Mouse (Mus musculus) central nervous system, embryonic 18 days (tissue): ENCODE data around the gene Vmn1r168. TPM values are rescaled to one million over a fixed set of nuclear protein-coding genes. Genes with fewer than 3 reads are reported as not detected.

Experiments
- polyA plus RNA-seq: library from polyadenylated mRNA; depleted of rRNA; stranded (reverse); fragments of >200 nt; gene quantifications from 2 replicates; pipeline ENCODE4 v1.2.3, GENCODE M21; 2012; rRNA removed

Gene Vmn1r168
- not detected in 2 replicates for polyA plus RNA-seq

DNA sequence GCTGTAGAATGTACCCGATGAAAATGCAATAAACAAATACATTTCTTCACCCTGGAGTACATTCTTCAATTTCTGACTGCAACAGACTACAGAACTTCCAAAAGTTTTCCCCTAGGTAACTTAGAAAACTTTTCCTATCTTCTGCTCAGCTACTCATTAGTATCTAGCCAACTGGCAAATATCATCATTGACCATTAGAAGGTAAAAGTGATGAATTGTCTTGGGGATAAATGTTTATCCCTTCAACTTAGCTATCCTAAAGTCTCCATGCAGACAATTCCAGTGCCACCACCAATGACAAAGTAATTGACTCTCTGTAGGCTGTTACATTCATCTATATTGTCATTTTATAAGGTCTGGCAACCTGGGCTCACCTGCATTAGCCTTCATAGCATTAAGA, at the start of gene Vmn1r168:
Gene Vmn1r168 (plus strand): TSS at position 301 of the 400 bp plus-strand sequence.

DNA sequence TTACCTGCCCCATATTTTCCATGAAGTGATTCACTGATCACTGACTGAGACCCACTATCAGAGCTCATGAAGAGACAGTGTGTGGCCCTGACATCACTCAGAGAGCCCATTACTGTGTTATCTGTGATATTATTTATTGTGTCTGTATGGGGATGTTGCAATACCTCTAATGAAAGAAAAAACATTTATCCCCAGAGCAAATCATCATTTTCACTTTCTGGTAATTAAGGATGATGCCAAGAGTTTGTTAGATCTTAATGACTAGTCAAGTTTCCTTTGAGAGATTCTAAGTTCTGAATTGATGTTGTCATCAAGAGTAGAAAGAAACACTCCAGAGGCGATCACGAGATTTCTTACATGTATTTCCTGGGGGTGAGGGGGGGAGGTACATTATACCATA, 32.4 kb upstream of the Vmn1r168 start, which contains the start of gene Vmn1r167:
Gene Vmn1r167 (minus strand): TSS at position 101 of the 400 bp plus-strand sequence.

DNA sequence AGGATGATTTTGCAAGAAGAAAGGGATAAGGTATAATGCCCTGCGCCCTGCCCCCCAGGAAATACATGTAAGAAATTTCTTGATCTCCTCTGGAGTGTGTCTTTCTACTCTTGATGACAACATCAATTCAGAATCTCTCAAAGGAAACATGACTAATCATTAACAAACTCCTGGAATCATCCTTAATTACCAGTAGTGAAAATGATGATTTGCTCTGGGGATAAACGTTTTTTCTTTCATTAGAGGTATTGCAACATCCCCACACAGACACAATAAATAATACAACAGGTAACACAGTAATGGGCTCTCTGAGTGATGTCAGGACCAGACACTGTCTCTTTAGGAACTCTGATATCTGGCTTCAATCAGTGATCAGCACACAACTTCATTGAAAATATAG, 35.7 kb downstream of the Vmn1r168 start, which contains the start of gene Vmn1r169:
Gene Vmn1r169 (plus strand): TSS at position 301 of the 400 bp plus-strand sequence.

Other genes starting within 250 kb of the Vmn1r168 start
- gene Nlrp4e, start 238.5 kb upstream of the Vmn1r168 start, polyA plus RNA-seq, result not detected in 2 replicates
- 0.01 TPM in 1 of 2 replicates, not detected in the other for gene Nlrp5, start 153.8 kb upstream of the Vmn1r168 start, polyA plus RNA-seq
- not detected in 2 replicates for gene Vmn1r167, start 32.5 kb upstream of the Vmn1r168 start, polyA plus RNA-seq
- not detected in 2 replicates for gene Vmn1r169, start 35.8 kb downstream of the Vmn1r168 start, polyA plus RNA-seq
- not detected in 2 replicates for gene Vmn1r170, start 66.4 kb downstream of the Vmn1r168 start, polyA plus RNA-seq
- not detected in 2 replicates for gene Vmn1r171, start 91.0 kb downstream of the Vmn1r168 start, polyA plus RNA-seq
- not detected in 2 replicates for gene Vmn1r172, start 118.6 kb downstream of the Vmn1r168 start, polyA plus RNA-seq
- gene Vmn1r173, start 161.0 kb downstream of the Vmn1r168 start, polyA plus RNA-seq, result not detected in 2 replicates
- not detected in 2 replicates for gene Vmn1r174, start 212.5 kb downstream of the Vmn1r168 start, polyA plus RNA-seq